Mouse (Mus musculus) ES-Bruce4 (cell line): ENCODE measurements at regions not wholly inside any gene's neighbourhood (a gene's known extent, or its start where the extent isn't known, plus 50 kb on each side); places are given as distances from the start of the nearest gene placed in this dataset.

Source experiments
- H3K27ac ChIP-seq: 2 replicates; pipeline ENCODE4 v1.5.1; 2012; ENCODE audit warnings: low read length, inconsistent platforms; ENCODE audit not compliant: insufficient read depth
- H3K27me3 ChIP-seq: 2 replicates; pipeline ENCODE4 v1.6.1; 2012; ENCODE audit warnings: mild to moderate bottlenecking, low read length, inconsistent platforms; ENCODE audit not compliant: control insufficient read depth, poor library complexity, insufficient read depth, severe bottlenecking
- H3K36me3 ChIP-seq: 2 replicates; pipeline ENCODE4 v1.6.1; 2012; ENCODE audit warnings: inconsistent platforms, mild to moderate bottlenecking, low read length, moderate library complexity; ENCODE audit not compliant: control insufficient read depth, poor library complexity, insufficient read depth, severe bottlenecking
- H3K4me1 ChIP-seq: one replicate; pipeline ENCODE4 v1.8.1; 2011; ENCODE audit warnings: low read length; ENCODE audit not compliant: control insufficient read depth, insufficient read depth
- H3K4me3 ChIP-seq: 2 replicates; pipeline ENCODE4 v1.5.1; 2011; ENCODE audit warnings: low read depth, mild to moderate bottlenecking, low read length
- H3K9ac ChIP-seq: 2 replicates; pipeline ENCODE4 v1.6.1; 2012; ENCODE audit warnings: low read depth, mild to moderate bottlenecking, inconsistent platforms; ENCODE audit not compliant: poor library complexity, severe bottlenecking
- H3K9me3 ChIP-seq: replicated peaks from 2 replicates; pipeline ENCODE4 v1.6.1; 2012; ENCODE audit warnings: mild to moderate bottlenecking, low read length, inconsistent platforms; ENCODE audit not compliant: control insufficient read depth, poor library complexity, insufficient read depth, severe bottlenecking
- CTCF ChIP-seq: IDR thresholded peaks from one replicate; pipeline ENCODE4 v1.8.1; 2011; ENCODE audit warnings: low read depth, low read length
- EP300 ChIP-seq: IDR thresholded peaks from 2 replicates; pipeline ENCODE4 v1.6.1; 2011; ENCODE audit warnings: low read depth, low read length; ENCODE audit not compliant: insufficient read depth
- POLR2A ChIP-seq: IDR thresholded peaks from one replicate; pipeline ENCODE4 v1.8.1; 2011; ENCODE audit warnings: low read length; ENCODE audit not compliant: insufficient read depth

DNA sequence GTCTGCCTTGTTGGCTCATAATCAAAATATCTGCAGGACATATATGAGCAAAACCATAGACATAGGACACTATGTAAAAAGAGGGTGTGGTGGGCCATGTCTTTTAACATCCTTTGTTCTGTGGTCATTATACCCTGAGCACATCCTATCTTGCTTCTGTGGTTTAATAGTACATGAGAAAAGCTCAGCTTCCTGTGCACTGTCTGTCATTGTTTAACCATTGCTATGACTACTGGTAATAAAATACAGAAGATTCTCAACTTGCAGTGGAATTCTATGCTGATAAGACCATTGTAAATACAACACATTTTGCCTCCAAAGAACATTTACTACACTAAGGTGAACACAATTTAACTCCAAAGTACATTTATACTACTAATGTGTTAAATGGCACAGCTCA, 1610.0 kb upstream of the Cntnap5a start:
- no peak overlapping the region for H3K4me3 ChIP-seq
- no peak overlapping the region for H3K9ac ChIP-seq
- TF ChIP-seq EP300 = no peak
- no peak for TF ChIP-seq CTCF
- no peak for TF ChIP-seq POLR2A
- H3K36me3 ChIP-seq = no peaks in the 10 kb centered on the region
- H3K27me3 ChIP-seq = no peaks in the 10 kb centered on the region
- H3K9me3 ChIP-seq = no peaks in the 10 kb centered on the region
- no peak overlapping the region for H3K27ac ChIP-seq
- no peaks in the 10 kb centered on the region for H3K4me1 ChIP-seq
